Mouse (Mus musculus): Measurements from ENCODE around the gene Cacna1s.

Cacna1s gene

DNA sequence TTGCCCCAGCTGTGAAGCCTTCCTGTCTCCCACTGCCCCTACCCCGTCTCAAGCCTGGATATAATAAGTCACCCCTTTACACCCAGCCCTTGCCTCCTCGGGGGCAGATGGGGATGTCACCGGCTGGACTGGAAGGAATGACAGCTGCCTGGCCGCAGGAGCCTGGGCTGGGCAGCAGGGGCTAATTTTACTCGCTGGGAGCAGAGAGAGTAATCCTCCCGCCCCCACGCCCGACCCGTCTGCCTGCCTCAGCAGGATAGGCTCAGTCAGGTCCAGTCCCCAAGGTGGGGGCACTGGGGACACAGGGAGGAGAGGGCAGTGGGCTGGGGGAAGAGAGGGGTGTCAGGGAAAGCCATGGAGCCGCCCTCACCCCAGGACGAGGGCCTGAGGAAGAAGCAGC is at the start of gene Cacna1s:
TSS of gene Cacna1s (plus strand) at position 204 of the 400 bp plus-strand sequence.
- DNase-seq (ENCODE audit: low spot score in 2 of 2), result no peak

GRCm38 (mm10) chr1:136006292-136006748 is 46.2 kb upstream of the Cacna1s start, which contains the start of gene Igfn1:
Gene Igfn1 (minus strand): TSS chr1:136006342.
- no peak for DNase-seq (ENCODE audit: low spot score in 2 of 2)

- DNase-seq (ENCODE audit: low spot score in 2 of 2), result peak; percentile 32 to 49
Observed at GRCm38 (mm10) chr1:136007211-136008158, 45.1 kb upstream of the Cacna1s start, which contains the start of gene Tmem9. Gene Tmem9 (plus strand): TSS chr1:136008150.

- DNase-seq (ENCODE audit: low spot score in 2 of 2), result no peak
Observed at GRCm38 (mm10) chr1:136008159-136008533, 44.4 kb upstream of the Cacna1s start.

GRCm38 (mm10) chr1:136010247-136010646 is 42.3 kb upstream of the Cacna1s start:
- DNase-seq (ENCODE audit: low spot score in 2 of 2), result no peak

- DNase-seq (ENCODE audit: low spot score in 2 of 2), result no peak
Observed at GRCm38 (mm10) chr1:136013513-136013912, 39.0 kb upstream of the Cacna1s start.

DNA sequence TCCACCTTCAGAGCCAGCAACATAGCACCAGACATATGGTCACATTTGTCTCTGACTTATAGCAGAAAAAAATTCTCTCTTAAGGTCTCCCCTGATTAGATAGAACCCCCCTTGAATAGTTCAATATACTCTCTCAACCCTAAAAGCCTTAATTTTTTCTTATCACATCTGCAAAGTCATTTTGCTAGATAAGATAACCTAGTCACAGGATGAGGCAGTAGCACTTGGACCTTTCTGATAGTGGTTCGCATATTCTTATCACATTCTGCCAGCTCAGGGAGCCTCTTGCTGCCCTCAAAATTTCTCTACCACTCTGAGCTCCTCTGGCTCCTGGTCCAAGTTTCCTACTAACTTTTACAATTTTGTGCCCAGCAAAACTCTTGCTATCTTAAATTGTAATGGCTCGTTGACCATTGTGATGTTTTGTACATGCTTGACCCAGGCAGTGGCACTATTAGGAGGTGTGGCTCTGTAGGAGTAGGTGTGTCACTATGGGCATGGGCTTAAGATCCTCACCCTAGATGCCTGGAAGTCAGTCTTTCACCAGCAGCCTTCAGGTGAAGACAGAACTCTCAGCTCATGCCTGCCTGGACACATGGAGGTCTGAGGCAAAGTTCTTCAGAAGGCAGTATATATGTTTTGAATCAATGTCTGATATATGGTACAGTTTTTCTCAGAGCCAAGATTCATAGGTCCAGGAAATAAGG is 37.6 kb upstream of the Cacna1s start:
- DNase-seq (ENCODE audit: low spot score in 2 of 2), result no peak

GRCm38 (mm10) chr1:136017307-136017706 is 35.2 kb upstream of the Cacna1s start:
- no peak for DNase-seq (ENCODE audit: low spot score in 2 of 2)

- DNase-seq (ENCODE audit: low spot score in 2 of 2), result peak; percentile 89 to 95
Observed at GRCm38 (mm10) chr1:136017907-136018313, 34.6 kb upstream of the Cacna1s start.

GRCm38 (mm10) chr1:136018390-136019189 is 34.0 kb upstream of the Cacna1s start:
- no peak for DNase-seq (ENCODE audit: low spot score in 2 of 2)

DNA sequence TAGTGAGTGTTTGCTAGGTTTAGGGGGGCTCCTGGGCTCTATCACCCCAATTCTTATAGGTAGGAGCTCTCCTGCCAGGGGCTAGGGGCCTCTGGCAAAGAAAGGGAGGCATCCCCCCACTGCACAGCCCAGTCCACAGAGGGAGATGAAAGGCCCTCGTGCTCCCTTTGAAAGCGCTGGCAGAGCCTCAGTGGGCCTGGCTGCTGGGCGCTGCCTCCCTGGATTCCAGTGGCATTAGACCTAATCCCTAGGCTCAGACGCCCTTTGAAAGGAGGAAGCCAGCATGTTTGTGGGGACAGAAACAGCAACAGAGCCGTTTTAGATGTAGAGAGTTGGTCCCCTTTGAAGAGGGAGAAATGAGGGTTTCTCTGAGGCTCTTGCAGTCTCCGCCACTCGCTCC is 22.3 kb upstream of the Cacna1s start:
- no peak for DNase-seq (ENCODE audit: low spot score in 2 of 2)

- no peak for DNase-seq (ENCODE audit: low spot score in 2 of 2)
Observed at GRCm38 (mm10) chr1:136031697-136032096, 20.9 kb upstream of the Cacna1s start.

GRCm38 (mm10) chr1:136032961-136033360 is 19.6 kb upstream of the Cacna1s start:
- no peak for DNase-seq (ENCODE audit: low spot score in 2 of 2)

DNA sequence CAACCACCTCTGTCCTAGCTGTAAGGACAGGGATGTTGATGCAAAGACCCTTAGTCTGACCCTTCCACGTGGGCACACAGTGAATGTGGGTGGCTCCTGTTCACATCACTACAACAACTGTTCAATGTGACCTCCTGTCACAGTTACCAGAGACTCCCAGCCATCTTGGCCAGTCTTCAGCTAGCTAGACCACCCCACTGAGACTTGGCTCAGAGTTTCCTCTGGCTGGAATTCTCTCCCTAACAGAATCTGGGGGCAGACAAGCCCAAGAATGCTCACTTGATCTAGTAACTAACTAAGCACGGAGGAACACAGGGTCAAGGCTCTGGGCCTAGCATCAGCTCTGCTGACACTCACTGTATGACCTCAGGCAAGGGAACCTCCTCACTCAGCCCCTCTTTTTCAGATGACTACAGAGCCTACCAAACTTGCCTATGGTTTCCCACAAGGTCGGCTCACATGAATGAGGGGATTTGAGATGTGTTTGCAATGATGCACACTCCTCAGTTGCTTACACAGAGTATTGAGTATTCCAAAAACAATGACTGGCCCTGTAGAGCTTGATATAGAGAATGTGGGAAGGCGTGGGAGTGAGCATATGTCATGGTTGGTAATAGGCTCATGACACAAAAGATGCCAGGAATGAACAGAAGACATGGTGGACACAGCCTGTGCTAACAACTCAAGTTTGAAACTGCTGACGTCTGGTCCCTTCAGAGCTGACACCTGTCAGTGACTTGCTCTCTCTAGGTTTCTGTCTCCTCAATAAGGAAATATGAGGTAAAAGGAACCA is 13.6 kb upstream of the Cacna1s start:
- DNase-seq (ENCODE audit: low spot score in 2 of 2), result peak in 1 of 2 experiments; percentile 53

- no peak for DNase-seq (ENCODE audit: low spot score in 2 of 2)
Observed at GRCm38 (mm10) chr1:136040452-136040851, 12.1 kb upstream of the Cacna1s start.

GRCm38 (mm10) chr1:136040874-136041273 is 11.7 kb upstream of the Cacna1s start:
- no peak for DNase-seq (ENCODE audit: low spot score in 2 of 2)

DNA sequence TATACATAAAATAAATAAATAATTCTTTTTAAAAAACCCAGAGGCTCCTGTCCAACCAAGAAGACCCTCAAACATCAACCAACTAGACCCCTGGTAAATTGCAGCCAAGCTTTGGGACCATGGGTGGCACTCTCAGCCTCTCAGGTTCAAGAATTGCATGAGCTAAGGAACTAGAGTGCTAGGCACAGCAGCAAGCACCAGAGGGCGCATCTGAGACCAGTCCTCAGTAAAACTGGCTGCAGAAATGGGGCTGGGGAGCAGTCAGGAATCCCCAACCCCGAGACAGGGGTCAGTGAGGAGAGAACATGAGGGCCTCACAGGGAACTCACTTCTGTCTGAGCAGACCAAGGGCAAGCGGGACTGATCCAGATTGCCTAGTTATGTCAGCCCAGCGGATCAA is 6.8 kb upstream of the Cacna1s start:
- peak in 1 of 2 experiments; percentile 58 for DNase-seq (ENCODE audit: low spot score in 2 of 2)

DNA sequence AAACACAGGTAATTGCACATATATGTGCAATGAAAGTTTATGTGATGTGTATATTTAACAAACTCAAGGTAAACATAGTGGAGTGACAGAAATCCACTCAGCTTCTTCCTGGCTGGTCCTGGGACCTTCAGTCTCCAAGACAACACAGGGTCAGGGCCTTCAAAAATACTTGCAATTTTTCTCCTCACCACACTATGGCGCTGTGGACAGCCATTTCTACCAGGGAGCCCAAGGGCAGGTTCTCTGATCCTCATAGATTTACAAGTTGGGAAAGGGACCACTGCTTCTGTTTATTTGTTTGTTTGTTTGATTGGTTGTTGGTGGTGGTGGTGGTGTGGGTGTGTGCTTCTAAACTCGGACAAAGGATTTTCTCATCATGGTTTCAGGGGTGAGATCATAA is 5.1 kb upstream of the Cacna1s start:
- DNase-seq (ENCODE audit: low spot score in 2 of 2), result no peak

- DNase-seq (ENCODE audit: low spot score in 2 of 2), result no peak
Observed at GRCm38 (mm10) chr1:136047894-136048293, 4.7 kb upstream of the Cacna1s start.

DNA sequence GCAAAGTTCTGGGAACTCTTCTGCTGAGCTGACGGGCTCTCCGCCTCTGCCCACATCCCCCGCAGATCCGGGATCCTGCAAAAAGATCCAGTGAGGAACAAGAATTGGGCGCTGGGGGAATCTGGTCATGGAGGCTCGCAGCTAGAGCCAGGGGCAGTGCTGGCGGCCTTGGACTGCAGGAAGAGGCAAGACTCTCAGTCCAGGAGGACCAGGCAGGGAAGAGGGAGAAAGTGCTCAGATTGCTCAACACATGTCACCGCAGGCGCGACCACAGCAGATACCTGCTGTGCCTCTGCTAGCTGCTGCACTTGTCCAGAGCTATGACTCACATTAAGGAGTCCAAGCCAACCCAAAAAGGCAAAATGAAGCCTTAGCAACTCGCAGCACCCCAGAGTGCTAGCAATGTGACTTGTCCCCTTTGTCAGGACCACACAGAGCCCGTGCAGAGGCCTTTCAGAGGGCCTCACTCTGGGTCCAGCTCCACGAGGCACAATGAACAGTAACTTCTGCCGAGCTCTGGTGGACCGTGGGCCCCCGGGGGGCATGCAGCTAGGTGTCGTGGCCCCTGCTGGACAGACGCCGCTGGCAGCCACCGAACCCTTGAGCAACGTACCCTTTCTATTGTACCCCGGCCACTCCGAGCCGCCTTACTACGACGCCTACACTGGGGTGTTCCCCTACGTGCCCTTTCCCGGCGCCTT is 2.1 kb upstream of the Cacna1s start, which contains the start of gene Ascl5:
TSS of gene Ascl5 (plus strand) at position 493 of the 701 bp plus-strand sequence.
- DNase-seq (ENCODE audit: low spot score in 2 of 2), result no peak

Data from right cerebral cortex, postnatal 36 days (tissue).